Mouse (Mus musculus) liver, embryonic 14 days (tissue): ENCODE results near the gene Klrc2. TPM values are rescaled to one million over a fixed set of nuclear protein-coding genes. Genes with fewer than 3 reads are reported as not detected.

Experiments used
- polyA plus RNA-seq: library from polyadenylated mRNA; depleted of rRNA; stranded (reverse); fragments of >200 nt; gene quantifications from 2 replicates; pipeline ENCODE4 v1.2.3, GENCODE M21; 2012; rRNA removed

Klrc2 gene
- 0.01 TPM in 1 of 2 replicates, not detected in the other for polyA plus RNA-seq

GRCm38 (mm10) chr6:129660589-129660988, at the start of gene Klrc2:
Gene Klrc2 (minus strand): TSS chr6:129660689.

DNA sequence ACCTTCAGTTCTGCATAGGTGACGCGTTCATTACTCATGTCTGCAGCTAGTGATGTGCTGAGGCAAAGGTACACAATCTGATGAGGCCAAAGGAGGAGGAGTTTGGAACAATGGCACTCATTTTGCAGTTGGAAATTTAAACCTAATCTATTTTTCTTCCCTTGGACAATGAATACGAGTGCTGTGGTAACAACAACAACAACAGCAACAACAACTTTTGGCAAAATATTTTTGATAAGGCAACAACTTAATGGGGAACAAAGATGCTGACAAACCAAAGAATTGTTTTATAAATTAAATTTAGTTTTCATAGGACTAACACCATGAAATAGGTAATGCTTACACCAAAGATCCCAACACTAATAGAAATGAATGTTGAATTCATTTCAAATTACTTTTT, 18.4 kb upstream of the Klrc2 start, which contains the start of gene Klrc1:
Gene Klrc1, minus strand, starts transcription at position 101 of the 400 bp plus-strand sequence.

GRCm38 (mm10) chr6:129643237-129643636, 17.3 kb downstream of the Klrc2 start, which contains the start of gene Klrc3:
Gene Klrc3 (minus strand): TSS chr6:129643337.

GRCm38 (mm10) chr6:129623735-129624134, 36.8 kb downstream of the Klrc2 start, which contains the start of gene Klrk1:
Gene Klrk1 (minus strand): TSS chr6:129623864.

Other genes with a start within 250 kb of the Klrc2 start
- gene Clec1a, start 208.7 kb downstream of the Klrc2 start, polyA plus RNA-seq, result 0.10 and 0.14 TPM in 2 replicates
- 0.89 and 1.2 TPM in 2 replicates for gene Olr1, start 153.5 kb downstream of the Klrc2 start, polyA plus RNA-seq
- gene Tmem52b, start 148.1 kb downstream of the Klrc2 start, polyA plus RNA-seq, result 0.01 and 0.02 TPM in 2 replicates
- 20.2 and 21.9 TPM in 2 replicates for gene Gabarapl1, start 127.5 kb downstream of the Klrc2 start, polyA plus RNA-seq
- gene Klre1, start 82.8 kb downstream of the Klrc2 start, polyA plus RNA-seq, result 0.03 TPM in 1 of 2 replicates, not detected in the other
- gene Klrd1, start 68.9 kb downstream of the Klrc2 start, polyA plus RNA-seq, result 0.18 and 0.19 TPM in 2 replicates
- 0.21 and 0.32 TPM in 2 replicates for gene Klrk1, start 36.8 kb downstream of the Klrc2 start, polyA plus RNA-seq
- not detected in 2 replicates for gene Klrc3, start 17.4 kb downstream of the Klrc2 start, polyA plus RNA-seq
- 0.05 and 0.06 TPM in 2 replicates for gene Klrc1, start 18.3 kb upstream of the Klrc2 start, polyA plus RNA-seq
- gene Klri1, start 56.4 kb upstream of the Klrc2 start, polyA plus RNA-seq, result 0.03 TPM in 1 of 2 replicates, not detected in the other
- 0.01 TPM in 2 replicates for gene Klri2, start 79.8 kb upstream of the Klrc2 start, polyA plus RNA-seq
- not detected in 2 replicates for gene Gm156, start 123.6 kb upstream of the Klrc2 start, polyA plus RNA-seq
- gene Gm17631, start 202.0 kb upstream of the Klrc2 start, polyA plus RNA-seq, result not detected in 2 replicates
- 0.02 TPM in 2 replicates for gene Klra17, start 216.0 kb upstream of the Klrc2 start, polyA plus RNA-seq